Mouse (Mus musculus) lung, embryonic 16.5 days (tissue): ENCODE results near the gene Tmem213. TPM values are rescaled to one million over a fixed set of nuclear protein-coding genes. Genes with fewer than 3 reads are reported as not detected.

Experiments
- ATAC-seq: fragments of 200-750 bp; cut with Nextera tagmentation; 2 replicates; pipeline ENCODE4 v1.8.0; 2017; ENCODE audit warnings: low read depth, mild to moderate bottlenecking, moderate library complexity
- H3K27ac ChIP-seq: fragments of 300-500 bp; sonication (generic); 2 replicates; pipeline ENCODE4 v1.5.1; 2014; ENCODE audit warnings: mild to moderate bottlenecking, control low read depth, low read length
- H3K27me3 ChIP-seq: fragments of 300-500 bp; sonication (generic); 2 replicates; pipeline ENCODE4 v1.6.1; 2014; ENCODE audit warnings: low read depth, low read length, mixed read lengths; ENCODE audit not compliant: control insufficient read depth, insufficient read depth
- H3K36me3 ChIP-seq: fragments of 300-500 bp; sonication (generic); 2 replicates; pipeline ENCODE4 v1.6.1; 2014; ENCODE audit warnings: low read length; ENCODE audit not compliant: control insufficient read depth, insufficient read depth
- H3K4me1 ChIP-seq: fragments of 300-500 bp; sonication (generic); replicated peaks from 2 replicates; pipeline ENCODE4 v1.6.1; 2014; ENCODE audit warnings: low read length, mixed read lengths; ENCODE audit not compliant: control insufficient read depth, insufficient read depth
- H3K4me2 ChIP-seq: fragments of 300-500 bp; sonication (generic); 2 replicates; pipeline ENCODE4 v1.6.1; 2014; ENCODE audit warnings: low read depth, low read length, control low read depth
- H3K4me3 ChIP-seq: fragments of 300-500 bp; sonication (generic); 2 replicates; pipeline ENCODE4 v1.5.1; 2014; ENCODE audit warnings: mild to moderate bottlenecking, low read length, control low read depth
- H3K9ac ChIP-seq: fragments of 300-500 bp; sonication (generic); 2 replicates; pipeline ENCODE4 v1.6.1; 2014; ENCODE audit warnings: low read length, control low read depth
- H3K9me3 ChIP-seq: fragments of 300-500 bp; sonication (generic); 2 replicates; pipeline ENCODE4 v1.6.1; 2016; ENCODE audit warnings: low read length; ENCODE audit not compliant: control insufficient read depth
- WGBS: fragments of 180-500 bp; shearing (Covaris S2); extraction: QIAGEN DNeasy Blood & Tissue Kit; methylation state at CpG from one replicate; pipeline ENCODE4 v1.1.7; 2014; 5-methylcytosine and 5-hydroxymethylcytosine counted together
- polyA plus RNA-seq: library from polyadenylated mRNA; unstranded; fragments of >200 nt; fragmentation: Nextera tagmentation; extraction: Ambion mirVana; gene quantifications from 2 replicates; pipeline ENCODE4 v1.2.1, GENCODE M21; 2015

Gene Tmem213
- polyA plus RNA-seq, 1 experiment from 2014 or later: 133 TPM

GRCm38 (mm10) chr6:38144161-38144998 is 35.3 kb downstream of the Tmem213 start:
- WGBS: 32% methylated on average over 9 of the region's 9 CpGs
- H3K4me1 ChIP-seq: peaks cover 28% of the 10 kb centered on the region
- H3K36me3 ChIP-seq: no peaks in the 10 kb centered on the region
- H3K9me3 ChIP-seq: no peaks in the 10 kb centered on the region
- H3K27me3 ChIP-seq: no peaks in the 10 kb centered on the region
- peak overlapping the region; percentile 85 for H3K27ac ChIP-seq
- ATAC-seq: peak; percentile 82
- no peak overlapping the region for H3K4me3 ChIP-seq
- no peak overlapping the region for H3K4me2 ChIP-seq
- H3K9ac ChIP-seq: no peak overlapping the region

- peak; percentile 11; the same call in 1 of the 2 replicates for ATAC-seq
- peak overlapping the region; percentile 85 for H3K27ac ChIP-seq
- no peak overlapping the region for H3K4me3 ChIP-seq
- no peak overlapping the region for H3K4me2 ChIP-seq
- no peaks in the 10 kb centered on the region for H3K9me3 ChIP-seq
- no peak overlapping the region for H3K9ac ChIP-seq
- no peaks in the 10 kb centered on the region for H3K36me3 ChIP-seq
- H3K27me3 ChIP-seq: no peaks in the 10 kb centered on the region
- H3K4me1 ChIP-seq: peaks cover 28% of the 10 kb centered on the region
- 50% methylated on average over 8 of the region's 8 CpGs for WGBS
Measured at GRCm38 (mm10) chr6:38145463-38146065, 36.5 kb downstream of the Tmem213 start.

DNA sequence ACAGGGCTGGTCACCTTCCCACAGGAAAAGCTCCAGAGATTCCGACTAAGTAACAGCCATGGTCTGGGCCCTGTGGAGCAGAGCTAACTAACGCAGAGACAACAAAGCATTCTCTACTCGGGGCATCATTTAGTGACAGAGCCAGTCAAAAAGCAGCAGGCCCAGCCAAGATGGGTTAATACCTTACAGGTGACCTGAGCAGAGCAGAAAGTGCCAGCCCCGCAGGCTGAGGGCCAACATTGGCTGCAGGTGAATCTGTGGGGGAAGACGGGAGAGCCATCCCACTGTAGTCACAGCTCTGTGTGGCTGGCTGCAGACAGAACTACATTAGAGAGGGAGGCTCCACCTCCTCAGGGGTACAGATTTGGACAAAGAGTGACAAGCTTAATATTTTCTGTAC is 38.2 kb downstream of the Tmem213 start:
- Histone ChIP-seq H3K27me3 (no peaks in the 10 kb centered on the region), H3K9me3 (no peaks in the 10 kb centered on the region), H3K4me2 (no peak overlapping the region), H3K27ac (no peak overlapping the region), H3K9ac (no peak overlapping the region), H3K4me1 (peaks cover 28% of the 10 kb centered on the region), H3K36me3 (no peaks in the 10 kb centered on the region), H3K4me3 (no peak overlapping the region)
- WGBS: 82% methylated on average over 5 of the region's 5 CpGs
- ATAC-seq: no peak

DNA sequence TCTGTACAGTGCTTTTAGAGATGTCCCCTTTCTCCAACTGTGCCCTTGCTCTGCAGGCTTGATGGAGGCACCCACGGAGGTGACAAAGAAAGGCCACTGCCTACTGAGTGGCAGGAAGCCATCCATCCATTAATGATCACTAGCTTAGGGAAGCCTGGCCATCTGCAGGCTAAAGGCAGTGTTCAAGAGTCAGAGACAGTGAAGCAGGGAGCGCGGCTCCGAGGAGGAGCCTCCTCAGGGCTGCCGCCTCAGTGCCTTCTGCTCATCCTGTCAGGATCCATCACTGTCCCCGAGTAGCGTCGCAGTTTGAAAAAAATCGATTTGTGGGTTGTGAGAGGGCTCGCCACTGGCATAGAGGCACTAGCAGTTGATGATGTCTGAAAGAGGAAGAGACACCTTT is 39.6 kb downstream of the Tmem213 start:
- Histone ChIP-seq H3K27ac (no peak overlapping the region), H3K9ac (no peak overlapping the region), H3K9me3 (no peaks in the 10 kb centered on the region), H3K27me3 (no peaks in the 10 kb centered on the region), H3K36me3 (no peaks in the 10 kb centered on the region), H3K4me3 (no peak overlapping the region), H3K4me2 (no peak overlapping the region), H3K4me1 (peaks cover 25% of the 10 kb centered on the region)
- 84% methylated on average over 10 of the region's 10 CpGs for WGBS
- ATAC-seq: no peak

DNA sequence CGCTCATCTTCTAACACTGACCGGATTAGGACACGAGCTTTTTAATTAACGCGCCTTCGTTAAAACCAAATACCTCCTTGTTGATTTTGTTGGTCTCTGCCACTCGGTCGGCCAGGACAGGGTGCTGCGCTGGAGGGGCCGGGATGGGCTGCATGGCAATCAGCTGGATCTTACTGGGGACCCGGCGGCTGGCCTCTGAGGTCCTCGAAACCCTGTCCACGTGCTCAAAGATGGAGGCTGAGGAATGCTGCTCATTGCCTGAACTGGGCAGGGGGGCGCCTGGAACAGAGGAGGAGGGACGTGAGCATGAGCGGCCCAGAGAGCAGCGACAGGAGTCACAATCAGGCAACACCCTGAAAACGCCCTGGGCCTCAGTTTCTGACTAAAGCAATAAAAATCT is 40.4 kb downstream of the Tmem213 start:
- H3K27ac ChIP-seq: no peak overlapping the region
- peaks cover 17% of the 10 kb centered on the region for H3K4me1 ChIP-seq
- WGBS: 84% methylated on average over 19 of the region's 19 CpGs
- H3K4me3 ChIP-seq: no peak overlapping the region
- no peaks in the 10 kb centered on the region for H3K9me3 ChIP-seq
- no peak overlapping the region for H3K9ac ChIP-seq
- no peaks in the 10 kb centered on the region for H3K36me3 ChIP-seq
- H3K4me2 ChIP-seq: no peak overlapping the region
- ATAC-seq: no peak
- H3K27me3 ChIP-seq: no peaks in the 10 kb centered on the region

GRCm38 (mm10) chr6:38152305-38152704 is 43.2 kb downstream of the Tmem213 start:
- H3K9ac ChIP-seq: no peak overlapping the region
- no peak overlapping the region for H3K4me2 ChIP-seq
- ATAC-seq: no peak
- no peak overlapping the region for H3K27ac ChIP-seq
- H3K27me3 ChIP-seq: no peaks in the 10 kb centered on the region
- no peaks in the 10 kb centered on the region for H3K9me3 ChIP-seq
- no peaks in the 10 kb centered on the region; the same call in 1 of the 2 replicates for H3K4me1 ChIP-seq
- H3K4me3 ChIP-seq: no peak overlapping the region
- H3K36me3 ChIP-seq: no peaks in the 10 kb centered on the region
- 62% methylated on average over 11 of the region's 11 CpGs for WGBS

- no peak overlapping the region for H3K9ac ChIP-seq
- H3K4me2 ChIP-seq: no peak overlapping the region
- H3K9me3 ChIP-seq: no peaks in the 10 kb centered on the region
- H3K27ac ChIP-seq: no peak overlapping the region
- H3K4me1 ChIP-seq: no peaks in the 10 kb centered on the region
- no peak for ATAC-seq
- H3K4me3 ChIP-seq: no peak overlapping the region
- no peaks in the 10 kb centered on the region for H3K36me3 ChIP-seq
- H3K27me3 ChIP-seq: no peaks in the 10 kb centered on the region
- WGBS: 88% methylated on average over 5 of the region's 5 CpGs
Measured at GRCm38 (mm10) chr6:38156204-38156603, 47.1 kb downstream of the Tmem213 start.

DNA sequence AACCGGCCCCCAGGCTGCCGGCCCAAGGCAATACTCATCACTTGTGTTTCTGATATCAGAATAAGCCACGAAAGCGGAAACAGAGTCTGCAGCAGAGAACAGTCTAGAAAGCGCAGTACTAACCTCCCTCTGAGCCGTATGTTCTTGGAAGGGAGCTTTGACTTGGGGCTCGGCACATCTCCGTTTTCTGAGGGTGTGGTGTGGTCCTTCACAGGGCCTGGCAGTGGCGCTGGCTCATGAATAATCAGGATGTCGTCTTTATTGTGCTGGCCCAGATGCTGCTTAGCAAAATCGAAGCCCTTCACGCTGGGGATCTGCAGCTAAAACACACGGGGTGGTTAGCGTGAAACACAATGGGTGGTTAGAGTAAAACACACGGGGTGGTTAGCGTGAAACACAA is 48.9 kb downstream of the Tmem213 start:
- Histone ChIP-seq H3K4me2 (no peak overlapping the region), H3K27ac (no peak overlapping the region), H3K4me3 (no peak overlapping the region), H3K36me3 (no peaks in the 10 kb centered on the region), H3K9me3 (no peaks in the 10 kb centered on the region), H3K4me1 (no peaks in the 10 kb centered on the region), H3K9ac (no peak overlapping the region), H3K27me3 (no peaks in the 10 kb centered on the region)
- WGBS: 90% methylated on average over 16 of the region's 16 CpGs
- no peak for ATAC-seq

DNA sequence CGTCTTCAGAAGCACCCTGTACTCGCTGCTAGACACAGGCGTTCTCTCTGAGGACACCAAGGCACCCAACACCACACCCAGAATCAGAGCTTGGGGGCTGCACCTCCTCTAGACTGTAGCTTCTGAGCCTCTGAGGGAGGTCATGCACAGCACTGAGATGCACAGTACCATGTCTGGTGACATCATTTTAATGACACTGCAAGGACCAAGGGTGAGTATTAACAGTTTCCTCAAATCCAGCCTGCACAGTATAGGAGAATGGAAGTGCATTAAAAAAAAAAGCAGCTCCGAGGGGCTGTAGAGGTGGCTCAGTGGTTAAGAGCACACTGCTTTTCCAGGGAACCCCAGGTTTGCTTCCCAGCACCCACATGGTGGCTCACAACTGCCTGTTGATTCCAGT is 50.5 kb downstream of the Tmem213 start:
- Histone ChIP-seq H3K36me3 (peaks cover 2% of the 10 kb centered on the region; the same call in 1 of the 2 replicates), H3K27me3 (no peaks in the 10 kb centered on the region), H3K27ac (no peak overlapping the region), H3K4me1 (no peaks in the 10 kb centered on the region), H3K9ac (no peak overlapping the region), H3K4me2 (no peak overlapping the region), H3K9me3 (no peaks in the 10 kb centered on the region), H3K4me3 (no peak overlapping the region)
- peak; percentile 18; the same call in 1 of the 2 replicates for ATAC-seq
- 94% methylated on average over 4 of the region's 4 CpGs for WGBS
